Mouse (Mus musculus) megakaryocyte progenitor cell, adult 5-6 weeks (primary cell): Measurements from ENCODE around the gene Dab2. TPM values are rescaled to one million over a fixed set of nuclear protein-coding genes. Genes with fewer than 3 reads are reported as not detected.
A peak's percentile ranks its signal among the peaks of the same experiment; 100 is the strongest.

Source experiments
- ATAC-seq: replicated peaks from 2 replicates; pipeline ENCODE4 v1.8.0; 2016; ENCODE audit warnings: mild to moderate bottlenecking, moderate TSS enrichment, inconsistent platforms; ENCODE audit not compliant: poor library complexity
- total RNA-seq, 2 experiments: library from RNA; stranded (forward) in 1 of 2; stranded (reverse) in 1 of 2; fragments of 157-497, 149-512 nt in 1 of 2; fragments of 200-1000 nt in 1 of 2; gene quantifications; 2 replicates each; pipeline versions ENCODE4 v1.2.3 to v1.2.4; 2015 to 2017

The Dab2 gene
- total RNA-seq, 2 experiments from 2014 or later = 0.75 to 3.4 TPM

DNA sequence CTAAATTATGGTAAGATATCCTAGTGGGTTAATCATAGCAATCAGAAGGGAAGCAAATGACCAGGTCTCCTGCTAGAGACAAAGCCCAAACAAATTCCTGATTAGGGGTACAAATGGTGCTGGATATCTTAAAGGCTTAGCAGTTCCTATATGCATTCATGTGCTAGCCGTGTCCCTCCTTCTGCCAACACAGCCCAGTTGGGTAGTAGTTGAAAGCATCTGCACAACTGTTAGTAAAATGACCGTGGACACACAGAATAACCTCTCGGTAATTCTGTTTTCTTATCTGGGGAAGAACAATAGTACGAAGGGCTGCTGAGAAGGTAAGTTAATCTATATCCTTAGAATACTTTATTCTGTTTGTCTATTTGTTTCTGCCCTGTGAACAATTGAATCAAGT is 90.5 kb downstream of the Dab2 start:
- no peak for ATAC-seq

DNA sequence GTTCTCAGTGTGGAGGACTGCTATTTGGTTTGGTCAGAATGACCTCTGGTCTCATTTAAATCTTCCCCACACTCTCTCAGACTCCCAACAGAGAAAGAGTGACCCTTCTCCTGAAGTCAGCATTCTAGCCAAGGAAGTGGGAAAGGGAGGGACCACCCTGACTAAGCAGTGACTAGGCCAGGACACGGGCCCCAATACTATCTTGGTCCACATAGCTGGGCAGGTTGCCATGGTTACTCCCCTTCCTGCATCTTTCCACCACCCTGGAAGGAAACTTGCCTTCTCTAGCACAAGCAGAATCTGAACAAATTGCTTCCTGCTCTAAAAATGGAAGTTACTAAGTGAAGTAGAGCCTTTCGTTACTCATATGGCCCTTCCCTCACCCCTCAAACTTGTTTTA is 91.1 kb downstream of the Dab2 start:
- ATAC-seq = no peak

DNA sequence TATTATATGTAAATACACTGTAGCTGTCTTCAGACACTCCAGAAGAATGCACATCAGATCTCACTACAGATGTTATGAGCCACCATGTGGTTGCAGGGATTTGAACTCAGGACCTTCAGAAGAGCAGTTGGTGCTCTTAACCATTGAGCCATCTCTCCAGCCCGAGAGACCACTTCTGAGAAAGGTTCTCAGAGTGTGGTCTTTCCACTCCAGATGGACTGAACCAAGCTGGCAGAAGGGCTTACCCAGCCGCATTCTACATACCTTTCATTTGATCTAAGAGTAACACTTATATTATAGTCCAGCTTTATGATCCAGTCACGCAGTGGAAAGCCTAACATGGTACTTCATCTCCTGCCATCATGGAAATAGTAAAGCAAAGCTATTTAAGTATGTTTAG is 92.3 kb downstream of the Dab2 start:
- no peak for ATAC-seq

DNA sequence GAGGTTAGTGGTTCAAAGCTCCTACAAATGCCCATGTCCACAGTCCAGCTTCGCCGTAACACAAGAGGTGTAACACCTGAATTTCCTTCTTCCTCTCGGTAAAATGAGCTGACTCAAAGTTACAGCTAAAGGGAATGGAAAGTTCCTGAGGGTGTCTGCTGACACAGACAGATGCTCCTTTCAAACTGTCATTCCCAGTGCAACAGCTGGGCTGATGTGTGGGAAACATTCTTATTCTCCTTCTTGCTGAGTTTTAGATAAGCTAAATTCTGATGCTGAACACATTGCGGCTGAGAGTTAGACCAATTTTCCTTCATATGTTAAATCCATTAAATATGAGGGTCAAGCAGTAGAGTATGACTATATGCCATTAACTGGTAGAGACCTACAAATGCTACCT is 94.0 kb downstream of the Dab2 start:
- no peak for ATAC-seq

DNA sequence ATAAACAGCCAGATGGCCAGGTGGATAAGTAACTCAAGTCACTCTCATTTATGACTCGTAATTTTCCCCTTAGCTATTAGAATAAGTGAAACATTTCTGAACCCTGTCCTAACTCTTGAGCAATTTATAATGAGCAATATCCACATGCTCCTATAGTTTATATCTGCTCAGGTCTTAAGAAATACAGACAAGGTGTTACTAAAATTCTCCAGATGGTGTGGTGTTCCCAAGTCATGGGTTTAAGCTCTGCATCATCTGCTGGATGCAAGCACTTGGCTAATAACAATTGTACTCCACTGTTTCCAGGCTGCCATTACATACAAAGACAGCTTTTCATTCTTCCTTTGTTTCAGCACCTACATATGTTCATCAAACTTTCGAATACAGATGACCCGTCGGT is 98.6 kb downstream of the Dab2 start:
- no peak for ATAC-seq

DNA sequence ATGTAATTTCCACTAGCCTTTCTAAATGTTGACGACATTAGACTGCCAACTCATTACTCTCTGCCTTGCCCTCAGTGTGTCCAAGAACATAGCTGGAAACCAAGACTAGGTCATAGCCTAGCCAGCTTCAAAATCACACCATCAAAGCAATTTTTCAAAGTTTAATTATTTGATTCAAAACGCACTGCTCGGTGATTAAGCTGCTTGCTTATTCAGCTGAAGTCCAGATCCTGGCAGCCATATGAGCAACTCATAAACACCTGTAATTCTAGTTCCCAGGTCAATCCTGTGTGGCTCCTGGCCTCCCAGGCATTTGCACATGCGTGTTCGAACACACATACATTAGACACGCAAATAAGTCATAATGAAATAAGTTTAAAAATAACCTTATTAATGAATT is 99.3 kb downstream of the Dab2 start:
- ATAC-seq = no peak

DNA sequence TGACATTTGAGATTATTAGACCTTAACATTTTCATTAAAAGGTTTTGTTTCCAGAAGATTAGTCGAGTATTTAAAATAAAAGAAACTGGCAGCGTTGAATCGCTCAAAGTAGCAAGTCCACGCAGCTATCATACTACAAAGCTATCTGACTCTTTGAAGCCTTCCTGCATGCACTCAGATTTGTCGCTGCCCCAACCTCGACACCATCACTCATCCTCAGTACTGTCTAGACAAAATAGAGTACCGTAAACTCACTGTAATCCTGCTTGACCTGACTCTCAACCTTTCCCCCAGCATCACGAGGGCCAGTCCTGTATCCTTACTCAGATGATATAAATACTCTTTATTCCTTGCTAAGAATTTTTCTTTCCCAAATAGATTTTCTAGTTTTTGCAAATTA is 100.5 kb downstream of the Dab2 start:
- no peak for ATAC-seq

DNA sequence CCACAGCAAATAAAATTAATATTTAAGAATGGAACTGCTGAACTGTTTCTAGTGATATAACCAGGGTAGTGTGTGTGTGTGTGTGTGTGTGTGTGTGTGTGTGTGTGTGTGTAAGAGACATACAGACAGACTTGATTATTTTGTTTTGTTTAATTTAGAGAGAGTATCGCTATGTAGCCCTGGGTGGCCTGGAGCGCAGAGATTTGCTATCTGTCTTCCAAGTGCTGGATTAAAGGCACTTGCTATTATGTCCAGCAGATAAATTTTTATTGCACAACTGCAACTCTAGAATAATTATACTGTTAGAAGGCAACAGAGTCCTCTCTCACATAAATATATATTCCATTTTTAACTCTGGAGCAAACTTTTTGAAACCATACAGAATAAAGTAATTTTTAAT is 102.8 kb downstream of the Dab2 start:
- ATAC-seq = no peak

DNA sequence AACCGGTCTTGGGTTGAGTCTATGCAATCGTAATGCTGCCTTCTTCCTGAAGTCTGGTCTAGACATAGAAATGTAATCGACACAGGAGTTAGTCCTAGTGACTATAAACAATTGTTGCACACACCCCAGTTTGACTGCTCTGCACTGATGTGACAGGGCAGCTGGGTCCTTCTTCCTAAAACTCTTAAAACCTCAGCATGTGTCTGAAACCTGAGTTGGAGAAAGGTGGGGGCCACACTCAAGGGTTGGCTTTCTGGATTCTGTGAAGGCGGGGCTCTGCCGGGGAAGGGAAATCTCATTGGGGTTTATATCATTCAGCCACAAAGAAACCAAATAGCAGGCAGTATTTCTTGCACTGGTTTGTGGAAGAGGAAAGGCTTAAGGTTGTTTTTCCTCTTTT is 104.6 kb downstream of the Dab2 start:
- ATAC-seq = no peak

DNA sequence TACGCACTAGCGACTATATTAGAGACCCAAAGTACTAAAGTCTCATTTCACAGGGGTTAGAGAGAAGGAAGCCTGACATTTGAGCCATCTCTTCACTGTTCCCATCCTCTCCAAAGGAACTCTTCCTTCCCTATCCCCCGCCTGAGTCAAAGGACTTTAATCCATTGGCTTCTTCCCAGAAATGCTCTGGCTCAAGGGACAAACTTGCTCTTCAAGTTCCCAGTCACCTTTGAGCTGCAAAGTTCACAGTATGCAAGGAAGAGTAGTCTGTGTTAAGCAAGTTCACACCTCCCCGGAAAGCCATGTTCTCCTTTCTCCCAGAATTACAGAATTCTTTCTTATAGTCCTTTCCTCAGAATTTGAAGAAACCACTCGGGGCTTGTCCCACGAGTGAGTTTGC is 107.2 kb downstream of the Dab2 start:
- no peak for ATAC-seq

DNA sequence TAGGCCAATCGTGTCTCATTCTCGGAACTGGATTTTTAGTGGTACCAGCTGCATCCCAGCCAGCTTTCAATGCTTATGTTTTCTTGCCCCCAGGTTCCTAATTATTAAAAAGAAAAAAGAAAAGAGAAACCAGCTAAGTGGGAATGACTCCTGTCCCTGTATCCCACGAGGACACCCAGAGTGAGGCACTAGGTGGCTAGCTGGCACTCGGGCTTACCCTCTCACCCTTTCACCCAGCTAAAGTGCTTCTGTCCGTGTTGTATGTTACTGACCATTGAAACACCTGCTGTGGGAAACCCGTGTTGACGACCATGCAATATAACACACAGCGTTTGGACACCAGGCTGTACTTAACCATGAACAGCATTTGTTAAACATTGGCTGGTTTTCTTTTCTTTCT is 109.4 kb downstream of the Dab2 start:
- ATAC-seq = no peak

DNA sequence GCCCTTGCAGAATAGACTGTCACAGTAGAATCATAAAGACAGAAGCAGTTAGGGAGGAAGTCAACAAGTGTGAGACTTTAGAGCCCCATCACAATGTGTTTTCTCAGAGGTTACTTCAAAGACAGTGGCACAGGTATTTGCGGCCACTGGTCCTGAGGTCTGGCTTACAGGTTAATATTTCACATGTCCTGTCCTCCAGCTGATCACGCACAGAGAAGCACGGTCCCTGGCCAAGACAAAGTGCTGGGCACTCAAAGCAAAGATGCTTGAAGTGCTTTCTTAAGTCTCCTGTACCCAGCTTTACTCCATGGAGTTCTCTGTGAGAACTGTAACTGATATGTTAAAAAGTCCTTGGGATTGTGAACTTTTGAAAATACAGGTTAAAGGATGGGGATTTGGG is 110.6 kb downstream of the Dab2 start:
- ATAC-seq = no peak

DNA sequence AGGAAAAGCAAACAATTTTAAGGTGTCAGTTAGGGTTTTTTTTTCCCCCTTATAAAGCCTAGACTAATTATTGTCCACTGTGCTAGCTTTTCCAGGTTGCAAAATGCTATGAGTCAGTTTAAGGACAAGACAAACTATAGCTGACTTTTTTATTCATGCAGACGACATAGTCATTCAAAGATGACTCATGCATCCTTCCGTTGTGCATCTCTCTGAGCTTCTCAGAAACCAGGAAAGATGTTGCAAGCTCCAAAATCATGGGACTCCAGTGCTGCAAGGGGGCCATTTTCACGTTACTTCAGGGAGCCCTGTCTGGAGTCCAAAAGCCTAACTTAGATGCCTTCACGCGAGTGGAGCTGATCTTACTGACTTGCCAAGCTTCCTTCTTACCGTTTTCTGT is 111.7 kb downstream of the Dab2 start:
- ATAC-seq = peak; percentile 95

DNA sequence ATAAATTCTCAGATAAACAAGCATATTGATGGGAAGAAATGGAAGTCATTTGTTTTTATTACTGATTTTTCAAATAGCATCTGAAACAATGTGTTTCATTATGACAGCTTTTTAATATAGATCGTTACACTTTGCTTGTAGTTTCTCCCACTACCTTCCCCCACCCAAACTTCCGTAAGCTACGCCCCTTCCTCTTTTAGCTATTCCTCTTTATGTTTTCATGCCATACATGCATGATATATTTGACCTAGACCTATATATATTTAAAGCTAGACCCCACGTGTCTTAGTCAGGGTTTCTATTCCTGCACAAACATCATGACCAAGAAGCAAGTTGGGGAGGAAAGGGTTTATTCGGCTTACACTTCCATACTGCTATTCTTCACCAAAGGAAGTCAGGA is 115.7 kb downstream of the Dab2 start:
- ATAC-seq = no peak

DNA sequence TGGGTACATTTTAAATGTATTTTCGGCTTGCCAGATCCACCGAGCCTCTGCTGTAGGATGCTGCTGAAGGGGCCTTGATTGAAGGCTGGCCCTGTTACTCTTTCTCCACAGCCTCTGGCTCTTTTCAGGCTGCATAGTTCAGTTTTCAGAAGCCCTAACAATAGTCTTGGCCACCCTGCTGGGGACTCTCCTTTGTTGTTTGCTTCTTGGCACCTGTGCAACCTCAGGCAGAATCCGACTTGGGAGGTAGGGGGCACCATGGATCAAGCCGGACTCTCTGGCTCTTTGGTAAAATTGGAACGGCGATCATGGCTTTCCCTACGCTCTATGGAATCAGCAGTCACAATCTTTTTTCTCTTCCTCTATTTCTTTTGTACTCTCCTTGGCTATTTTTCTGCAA is 132.2 kb downstream of the Dab2 start:
- ATAC-seq = no peak

DNA sequence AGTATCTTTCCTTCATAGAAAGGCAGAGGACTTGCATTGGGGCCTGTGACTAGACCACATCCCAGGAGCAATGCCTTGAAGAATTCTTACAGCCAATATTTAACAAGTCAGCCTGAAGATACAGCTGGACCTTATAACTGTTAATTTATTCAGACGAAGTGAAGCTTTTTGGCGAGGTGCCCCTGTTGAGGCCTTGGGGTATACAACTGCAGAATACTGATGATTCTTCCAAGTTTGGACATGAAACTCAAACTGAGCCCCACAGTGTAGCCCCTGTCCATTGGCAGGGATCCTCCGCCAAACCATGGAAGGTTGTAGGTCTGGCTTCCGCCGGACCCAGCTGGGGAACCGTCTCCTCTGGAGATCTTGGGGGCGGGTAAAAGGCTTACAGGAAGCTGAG is 132.8 kb downstream of the Dab2 start:
- ATAC-seq = no peak

DNA sequence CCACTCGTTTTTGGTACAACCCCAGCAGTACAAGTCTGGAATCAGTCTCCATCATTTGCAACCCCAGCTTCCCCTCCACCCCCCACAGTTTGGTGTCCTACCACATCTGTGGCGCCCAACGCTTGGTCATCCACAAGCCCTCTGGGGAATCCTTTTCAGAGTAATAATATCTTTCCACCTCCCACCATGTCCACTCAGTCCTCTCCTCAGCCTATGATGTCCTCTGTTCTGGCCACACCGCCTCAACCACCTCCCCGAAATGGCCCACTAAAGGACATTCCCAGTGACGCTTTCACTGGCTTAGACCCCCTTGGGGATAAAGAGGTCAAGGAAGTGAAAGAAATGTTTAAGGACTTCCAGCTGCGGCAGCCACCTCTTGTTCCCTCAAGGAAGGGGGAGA is 135.7 kb downstream of the Dab2 start:
- no peak for ATAC-seq

DNA sequence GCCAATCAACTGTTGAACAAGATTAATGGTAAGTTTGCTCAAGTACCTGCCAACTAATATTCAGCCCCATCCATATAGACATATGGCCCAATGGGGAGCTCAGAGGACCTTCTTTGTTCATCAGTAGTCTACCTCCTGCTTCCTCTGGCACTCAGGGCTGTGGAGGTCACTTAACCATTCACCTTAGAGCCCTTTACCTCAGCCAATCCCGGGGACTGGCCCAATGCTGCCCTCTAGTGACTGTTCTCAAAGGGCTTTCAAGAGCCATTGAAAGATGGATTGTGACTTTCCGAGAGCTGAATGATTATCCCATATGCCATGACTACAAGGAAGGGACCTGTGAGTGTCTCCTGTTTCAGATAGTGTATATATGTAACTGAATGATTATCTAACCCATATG is 136.2 kb downstream of the Dab2 start:
- peak; percentile 91 for ATAC-seq

DNA sequence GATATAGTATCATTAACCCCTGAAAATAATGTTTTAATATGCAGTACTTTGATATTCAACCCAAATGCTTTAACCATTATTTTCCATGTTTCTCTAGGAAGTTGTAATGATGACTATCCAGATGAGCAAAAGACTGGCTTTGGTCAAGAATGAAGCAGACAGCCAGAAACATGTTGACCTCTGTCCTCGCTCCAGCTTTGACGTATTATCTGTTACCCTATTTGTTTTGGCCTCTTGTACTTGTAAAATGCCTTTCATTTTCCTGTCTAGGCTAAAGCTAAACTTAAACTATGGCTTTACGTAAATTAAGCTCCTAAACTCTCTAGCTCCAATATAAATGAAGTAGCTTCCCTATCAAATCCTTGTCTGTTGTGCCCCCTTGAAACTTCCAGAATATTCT is 139.1 kb downstream of the Dab2 start:
- ATAC-seq = no peak

DNA sequence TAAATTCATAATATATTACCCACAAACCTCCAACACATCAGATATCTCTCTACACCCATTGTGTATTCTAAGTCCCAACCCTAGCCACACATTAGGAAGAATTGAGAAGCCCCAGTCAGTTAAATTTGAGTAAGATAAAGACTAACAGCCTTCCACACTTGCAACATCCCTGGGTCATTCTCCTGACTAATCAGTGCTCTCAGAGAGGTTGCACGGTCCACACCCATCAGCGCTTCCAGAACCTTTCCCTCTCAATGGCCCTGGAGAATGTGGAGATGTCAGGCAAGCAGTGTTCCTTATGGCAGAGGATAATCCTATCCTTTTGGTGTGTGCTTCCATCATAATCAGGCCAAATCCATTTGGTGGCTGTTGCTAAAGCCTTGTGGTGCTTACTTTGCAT is 144.9 kb downstream of the Dab2 start:
- ATAC-seq = no peak

DNA sequence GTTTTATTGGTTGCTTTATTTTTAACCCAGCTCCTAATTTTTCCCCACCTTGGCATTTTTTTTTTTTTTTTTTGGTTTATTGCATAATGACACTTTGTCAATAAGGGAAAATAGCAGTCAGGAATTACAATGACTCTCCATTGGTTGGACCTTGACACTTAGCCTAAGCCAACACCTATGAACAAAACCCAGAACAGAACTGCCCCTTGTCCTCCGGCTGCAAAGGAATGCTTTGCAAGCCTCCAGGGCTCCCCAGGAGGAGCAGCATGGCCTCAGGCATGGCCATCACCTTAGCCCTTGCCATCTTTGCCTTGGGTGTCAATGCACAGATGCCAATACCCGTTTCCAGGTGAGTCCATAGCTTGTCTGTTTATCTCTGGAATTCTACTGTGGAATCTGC is 145.5 kb downstream of the Dab2 start, which contains the start of gene C9:
C9 (plus strand) TSS at position 193 of the 400 bp plus-strand sequence.
- no peak for ATAC-seq

DNA sequence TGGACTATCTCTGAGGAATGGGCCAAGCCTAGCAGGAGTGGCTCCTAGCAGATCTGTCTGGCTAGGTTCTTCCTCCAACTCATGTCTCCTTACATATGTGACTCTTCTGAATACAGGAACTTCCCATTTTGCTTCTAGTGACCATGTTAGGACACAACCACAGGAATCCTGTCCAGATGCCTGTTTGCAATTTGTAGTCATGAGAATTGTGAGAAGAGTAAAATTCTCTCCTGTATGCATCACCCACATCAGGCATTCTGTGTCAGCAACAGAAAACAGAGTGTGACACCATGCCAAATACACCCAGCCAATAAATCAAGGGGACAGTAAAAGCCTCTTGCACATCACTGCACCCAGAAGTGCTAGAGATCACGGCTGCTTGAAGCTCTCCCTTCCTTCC is 146.6 kb downstream of the Dab2 start:
- ATAC-seq = no peak

DNA sequence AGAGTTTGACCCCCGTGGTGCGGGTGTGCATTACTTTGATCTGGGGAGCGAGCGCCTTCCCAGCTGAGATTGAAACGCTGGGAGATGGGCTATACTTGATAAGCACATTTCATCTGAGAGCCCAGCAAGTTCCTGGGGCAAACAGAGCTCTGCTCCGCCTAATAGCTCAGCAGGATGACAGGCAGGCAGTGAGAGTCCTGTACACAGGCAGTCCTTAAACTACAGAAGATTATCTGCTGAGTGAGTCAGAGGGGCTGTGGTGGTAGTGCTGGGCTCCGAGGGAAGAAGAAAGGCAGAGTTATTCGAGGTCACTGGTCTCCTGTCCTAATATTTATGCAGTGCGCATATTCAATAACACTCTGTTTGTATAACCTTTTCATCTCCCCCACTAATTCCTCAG is 149.3 kb downstream of the Dab2 start:
- no peak for ATAC-seq

DNA sequence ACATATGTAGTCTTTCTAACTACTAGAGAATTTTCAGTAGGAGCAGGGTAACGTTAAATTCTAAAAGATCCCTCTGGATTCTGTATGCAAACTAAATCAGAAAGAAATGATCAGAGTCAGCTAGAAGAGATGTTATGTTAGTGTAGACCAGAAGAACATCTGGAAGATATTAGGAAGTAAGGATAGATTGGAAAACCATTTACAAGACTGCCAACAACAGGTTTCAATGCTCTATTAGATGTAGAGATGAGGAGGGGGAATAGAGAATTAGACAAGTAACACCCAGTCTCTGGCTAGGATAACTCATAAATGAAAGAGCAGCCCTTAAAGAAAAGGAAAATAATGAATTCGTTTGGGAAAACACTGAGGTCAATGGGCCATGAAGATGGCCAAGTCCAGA is 154.9 kb downstream of the Dab2 start:
- no peak for ATAC-seq
